Mouse (Mus musculus) frontal cortex, adult 2 months (tissue): ENCODE data around the gene Arsj. TPM values are rescaled to one million over a fixed set of nuclear protein-coding genes. Genes with fewer than 3 reads are reported as not detected.
A peak's percentile ranks its signal among the peaks of the same experiment; 100 is the strongest.

Experiments
- DNase-seq, 2 experiments: peaks; one replicate each; pipeline ENCODE4 v3.0.0; 2022; ENCODE audit warnings: low spot score in 1 of 2; ENCODE audit errors: extremely low spot score in 1 of 2
- polyA plus RNA-seq: library from polyadenylated mRNA; depleted of rRNA; stranded (reverse); fragments of >200 nt; gene quantifications from 2 replicates; pipeline ENCODE4 v1.2.3, GENCODE M21; 2012; rRNA removed

The Arsj gene
- polyA plus RNA-seq = 0.74 and 1.5 TPM in 2 replicates

- peak in 1 of 2 experiments; percentile 50 for DNase-seq
These were observed at the start of gene Arsj for GRCm38 (mm10) chr3:126363568-126364505. Arsj (plus strand) TSS chr3:126363684.

GRCm38 (mm10) chr3:126324872-126325498 lies 38.5 kb upstream of the Arsj start:
- no peak for DNase-seq

- DNase-seq = no peak
These were observed 37.4 kb upstream of the Arsj start for GRCm38 (mm10) chr3:126325891-126326627.

GRCm38 (mm10) chr3:126326628-126327325 lies 36.7 kb upstream of the Arsj start:
- no peak for DNase-seq

- no peak for DNase-seq
These were observed 28.2 kb upstream of the Arsj start for GRCm38 (mm10) chr3:126335329-126335728.

GRCm38 (mm10) chr3:126344745-126345144 lies 18.7 kb upstream of the Arsj start:
- DNase-seq = no peak

GRCm38 (mm10) chr3:126359760-126360159 lies 3.7 kb upstream of the Arsj start:
- DNase-seq = no peak

GRCm38 (mm10) chr3:126362392-126362791 lies 1.1 kb upstream of the Arsj start:
- DNase-seq = peak in 1 of 2 experiments; percentile 42

- peak in 1 of 2 experiments; percentile 61 for DNase-seq
These were observed 456 bp upstream of the Arsj start for GRCm38 (mm10) chr3:126362931-126363525.

GRCm38 (mm10) chr3:126364555-126364954 lies 1.1 kb downstream of the Arsj start:
- no peak for DNase-seq

GRCm38 (mm10) chr3:126370571-126370970 lies 7.1 kb downstream of the Arsj start:
- no peak for DNase-seq

- no peak for DNase-seq
These were observed 9.5 kb downstream of the Arsj start for GRCm38 (mm10) chr3:126372815-126373545.

- no peak for DNase-seq
These were observed 10.2 kb downstream of the Arsj start for GRCm38 (mm10) chr3:126373721-126374120.

GRCm38 (mm10) chr3:126379252-126379651 lies 15.8 kb downstream of the Arsj start:
- no peak for DNase-seq

- DNase-seq = no peak
These were observed 16.2 kb downstream of the Arsj start for GRCm38 (mm10) chr3:126379702-126380101.

- no peak for DNase-seq
These were observed 19.8 kb downstream of the Arsj start for GRCm38 (mm10) chr3:126383276-126383675.

GRCm38 (mm10) chr3:126384657-126385438 lies 21.4 kb downstream of the Arsj start:
- DNase-seq = peak; percentile 15 to 61

- peak; percentile 20 to 28 for DNase-seq
These were observed 34.0 kb downstream of the Arsj start for GRCm38 (mm10) chr3:126397451-126397850.
